Mouse (Mus musculus): ENCODE results near the gene Nrbp1. TPM values are rescaled to one million over a fixed set of nuclear protein-coding genes. Genes with fewer than 3 reads are reported as not detected.

Gene Nrbp1
- polyA plus RNA-seq (2015; fragmentation: Nextera tagmentation; extraction: Ambion mirVana) = 155 and 167 TPM in 2 replicates

DNA sequence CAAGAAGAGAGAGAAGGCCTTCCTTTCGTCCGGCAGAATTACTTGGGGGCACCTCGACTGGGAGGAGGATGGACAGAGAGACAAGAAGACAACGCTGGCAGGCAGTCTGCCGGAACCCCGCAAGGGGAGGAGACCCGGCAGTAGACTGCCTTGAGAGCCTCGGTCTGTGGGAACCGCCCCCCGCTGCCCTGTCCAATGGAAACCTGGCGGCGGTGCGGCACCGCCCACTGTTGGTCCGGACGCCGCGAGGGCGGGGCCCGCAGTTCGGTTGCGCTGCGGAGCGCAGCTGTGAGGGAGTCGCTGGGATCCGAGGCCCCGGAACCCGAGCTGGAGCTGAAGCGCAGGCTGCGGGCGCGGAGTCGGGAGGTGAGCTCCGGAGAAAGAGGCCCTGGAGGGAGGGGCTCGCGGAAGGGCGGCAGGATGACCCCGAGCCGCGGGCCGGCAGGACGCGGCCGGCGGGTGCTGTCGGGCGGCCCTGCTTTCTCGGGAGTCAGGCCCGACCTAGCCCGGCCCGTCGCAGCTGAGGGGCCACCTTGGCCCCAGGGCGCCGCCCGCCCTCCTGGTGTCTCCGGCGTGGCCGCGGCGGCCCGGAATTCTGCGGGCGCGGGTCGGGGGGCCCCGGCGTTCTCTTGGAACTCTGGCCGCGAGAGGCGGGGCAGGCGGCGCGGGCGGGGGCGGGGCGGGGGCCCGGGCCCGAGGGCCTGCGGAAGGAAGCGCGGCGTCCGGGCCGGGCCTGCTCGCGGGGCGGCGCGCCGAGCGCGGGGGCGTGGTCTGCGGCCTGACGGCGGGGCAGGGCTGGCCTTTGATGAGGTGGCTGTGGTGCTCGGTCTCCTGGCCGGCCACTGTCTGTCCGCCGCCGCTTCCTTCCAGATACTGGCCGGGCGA, at the start of gene Nrbp1, which contains the start of gene Gm9970:
Gene Nrbp1, plus strand, starts transcription at position 228 of the 885 bp plus-strand sequence.
Gene Gm9970, minus strand, starts transcription at position 596 of the 885 bp plus-strand sequence.
- peak within 1 kb of the TSS; percentile 99 for H3K27ac ChIP-seq
- H3K4me1 ChIP-seq = peaks cover 9% of the 10 kb centered on the region
- WGBS = under 1% methylated on average over 85 of the region's 103 CpGs
- peak within 1 kb of the TSS; percentile 98 for H3K9ac ChIP-seq
- H3K4me3 ChIP-seq = peak within 1 kb of the TSS; percentile 94
- H3K27me3 ChIP-seq = no peaks in the 10 kb centered on the region
- peak within 1 kb of the TSS; percentile 92 for H3K4me2 ChIP-seq
- peak; percentile 99 for ATAC-seq (ENCODE audit: borderline replicate concordance, extremely low read depth, low FRiP score, low TSS enrichment)
- H3K9me3 ChIP-seq = no peaks in the 10 kb centered on the region
- peaks cover 23% of the 10 kb centered on the region for H3K36me3 ChIP-seq

- peaks cover 19% of the 10 kb centered on the region for H3K4me1 ChIP-seq
- 11% methylated on average over 41 of the region's 42 CpGs for WGBS
- peak overlapping the region; percentile 90 for H3K27ac ChIP-seq
- H3K9ac ChIP-seq = peak overlapping the region; percentile 80
- no peaks in the 10 kb centered on the region for H3K27me3 ChIP-seq
- ATAC-seq (ENCODE audit: borderline replicate concordance, extremely low read depth, low FRiP score, low TSS enrichment) = peak; percentile 59; the same call in 1 of the 2 replicates
- peaks cover 67% of the 10 kb centered on the region for H3K36me3 ChIP-seq
- no peaks in the 10 kb centered on the region for H3K9me3 ChIP-seq
- H3K4me3 ChIP-seq = peak overlapping the region; percentile 90
- peak overlapping the region; percentile 63 for H3K4me2 ChIP-seq
Observed at GRCm38 (mm10) chr5:31192045-31192938, 48.4 kb upstream of the Nrbp1 start.

DNA sequence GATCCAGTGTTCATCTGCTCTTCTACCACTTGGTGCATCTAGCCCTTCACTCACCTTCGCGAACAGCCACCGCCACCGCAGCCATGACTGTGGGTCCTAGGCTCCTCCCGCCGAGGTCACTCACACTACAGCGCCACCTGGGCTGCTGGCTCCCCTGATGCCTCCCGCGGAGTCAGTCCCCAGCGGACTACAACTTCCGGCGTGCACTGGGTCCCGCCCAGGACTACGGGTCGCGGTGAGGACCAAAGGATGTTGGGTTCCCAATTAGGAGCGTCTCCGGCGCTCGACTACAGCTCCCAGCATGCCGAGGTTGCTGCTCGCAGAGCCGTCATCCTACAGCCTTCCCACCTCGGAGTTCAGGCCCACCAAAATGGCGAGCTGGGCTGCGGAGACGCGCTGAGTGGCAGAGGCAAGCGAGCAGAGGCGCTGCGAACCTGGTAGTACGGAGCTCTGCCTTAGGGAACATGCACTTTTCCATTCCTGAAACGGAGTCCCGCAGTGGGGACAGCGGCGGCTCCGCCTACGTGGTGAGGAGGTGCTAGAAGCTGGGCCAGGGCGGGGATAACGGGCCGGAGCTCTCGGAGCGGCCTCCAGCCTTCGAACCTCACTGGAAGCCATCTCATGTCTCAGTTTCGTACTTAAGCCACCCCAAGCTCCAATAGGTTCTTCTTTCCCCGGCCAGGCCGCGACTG, 47.6 kb upstream of the Nrbp1 start, which contains the start of the genes Snx17 and Eif2b4:
Gene Snx17, plus strand, starts transcription at position 289 of the 692 bp plus-strand sequence.
Gene Eif2b4, minus strand, starts transcription at position 492 of the 692 bp plus-strand sequence.
- peak within 1 kb of the TSS; percentile 63 for H3K4me2 ChIP-seq
- peak within 1 kb of the TSS; percentile 86 for H3K9ac ChIP-seq

GRCm38 (mm10) chr5:31193631-31194281, 46.9 kb upstream of the Nrbp1 start:
- ATAC-seq (ENCODE audit: borderline replicate concordance, extremely low read depth, low FRiP score, low TSS enrichment) = 0 out of 2 replicates have a peak, but pooled peaks have one; percentile 1
- H3K36me3 ChIP-seq = peaks cover 67% of the 10 kb centered on the region
- peak overlapping the region; percentile 90 for H3K4me3 ChIP-seq
- H3K9ac ChIP-seq = peak overlapping the region; percentile 86
- WGBS = 10% methylated on average over 25 of the region's 25 CpGs
- H3K27ac ChIP-seq = peak overlapping the region; percentile 90
- no peaks in the 10 kb centered on the region for H3K9me3 ChIP-seq
- H3K27me3 ChIP-seq = no peaks in the 10 kb centered on the region
- H3K4me2 ChIP-seq = peak overlapping the region; percentile 63
- peaks cover 19% of the 10 kb centered on the region for H3K4me1 ChIP-seq

More for the DNA sequence above, 47.6 kb upstream of the Nrbp1 start, which contains the start of the genes Snx17 and Eif2b4:
- Histone ChIP-seq H3K9me3 (no peaks in the 10 kb centered on the region), H3K27me3 (no peaks in the 10 kb centered on the region), H3K4me1 (peaks cover 19% of the 10 kb centered on the region), H3K27ac (peak within 1 kb of the TSS; percentile 90), H3K36me3 (peaks cover 67% of the 10 kb centered on the region), H3K4me3 (peak within 1 kb of the TSS; percentile 90)
- ATAC-seq (ENCODE audit: borderline replicate concordance, extremely low read depth, low FRiP score, low TSS enrichment) = peak; percentile 98
- WGBS = under 1% methylated on average over 48 of the region's 48 CpGs

- Histone ChIP-seq H3K4me1 (peaks cover 19% of the 10 kb centered on the region), H3K9me3 (no peaks in the 10 kb centered on the region), H3K4me3 (peak overlapping the region; percentile 90), H3K27me3 (no peaks in the 10 kb centered on the region), H3K9ac (peak overlapping the region; percentile 86; the same call in 1 of the 2 replicates), H3K4me2 (peak overlapping the region; percentile 63), H3K27ac (no peak overlapping the region), H3K36me3 (peaks cover 70% of the 10 kb centered on the region)
- no peak for ATAC-seq (ENCODE audit: borderline replicate concordance, extremely low read depth, low FRiP score, low TSS enrichment)
- WGBS = 86% methylated on average over 16 of the region's 16 CpGs
Observed at GRCm38 (mm10) chr5:31194486-31195485, 45.9 kb upstream of the Nrbp1 start.

DNA sequence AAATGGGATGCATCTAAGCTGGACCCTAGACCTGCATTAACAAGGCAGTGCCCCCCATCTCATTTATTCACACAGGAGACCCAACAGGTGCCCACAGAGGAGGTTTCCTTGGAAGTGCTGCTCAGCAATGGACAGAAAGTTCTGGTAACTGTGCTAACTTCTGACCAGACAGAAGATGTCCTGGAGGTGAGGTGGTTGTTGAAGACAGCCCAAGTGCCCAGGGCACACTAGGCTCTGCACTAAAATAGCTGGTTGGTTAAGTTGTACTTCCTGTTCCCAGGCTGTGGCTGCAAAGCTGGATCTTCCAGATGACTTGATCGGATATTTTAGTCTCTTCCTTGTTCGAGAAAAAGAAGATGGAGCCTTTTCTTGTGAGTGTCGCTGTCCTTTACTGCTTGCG, 45.0 kb upstream of the Nrbp1 start:
- H3K9me3 ChIP-seq = 0 out of 2 replicates have a peak, but pooled peaks cover 3% of the 10 kb centered on the region
- H3K4me1 ChIP-seq = peaks cover 27% of the 10 kb centered on the region
- no peak overlapping the region for H3K4me2 ChIP-seq
- no peak for ATAC-seq (ENCODE audit: borderline replicate concordance, extremely low read depth, low FRiP score, low TSS enrichment)
- H3K4me3 ChIP-seq = no peak overlapping the region
- peaks cover 70% of the 10 kb centered on the region for H3K36me3 ChIP-seq
- 92% methylated on average over 4 of the region's 4 CpGs for WGBS
- no peaks in the 10 kb centered on the region for H3K27me3 ChIP-seq
- no peak overlapping the region for H3K27ac ChIP-seq
- H3K9ac ChIP-seq = no peak overlapping the region

DNA sequence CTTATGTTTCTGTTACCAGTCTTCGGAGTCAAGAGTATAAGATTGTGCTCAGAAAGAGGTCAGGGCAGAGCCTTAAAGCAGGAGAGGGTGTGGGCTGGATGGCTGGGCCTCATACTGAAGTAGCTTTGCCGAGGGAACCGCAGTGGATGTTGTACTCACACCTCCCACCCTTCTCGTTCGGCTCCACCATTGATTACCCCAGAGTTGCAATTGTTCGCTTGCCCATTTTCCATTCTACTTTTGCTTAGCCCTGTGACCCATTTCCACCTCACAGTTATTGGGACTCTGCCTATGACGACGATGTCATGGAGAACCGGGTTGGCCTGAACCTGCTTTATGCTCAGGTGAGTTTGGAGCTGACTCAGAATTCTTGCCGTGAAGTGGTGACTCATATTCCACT, 44.5 kb upstream of the Nrbp1 start:
- ATAC-seq (ENCODE audit: borderline replicate concordance, extremely low read depth, low FRiP score, low TSS enrichment) = no peak
- Histone ChIP-seq H3K4me1 (peaks cover 32% of the 10 kb centered on the region), H3K4me3 (no peak overlapping the region), H3K9me3 (0 out of 2 replicates have a peak, but pooled peaks cover 3% of the 10 kb centered on the region), H3K27ac (no peak overlapping the region), H3K27me3 (no peaks in the 10 kb centered on the region), H3K36me3 (peaks cover 65% of the 10 kb centered on the region), H3K4me2 (no peak overlapping the region), H3K9ac (no peak overlapping the region)
- 89% methylated on average over 10 of the region's 10 CpGs for WGBS

DNA sequence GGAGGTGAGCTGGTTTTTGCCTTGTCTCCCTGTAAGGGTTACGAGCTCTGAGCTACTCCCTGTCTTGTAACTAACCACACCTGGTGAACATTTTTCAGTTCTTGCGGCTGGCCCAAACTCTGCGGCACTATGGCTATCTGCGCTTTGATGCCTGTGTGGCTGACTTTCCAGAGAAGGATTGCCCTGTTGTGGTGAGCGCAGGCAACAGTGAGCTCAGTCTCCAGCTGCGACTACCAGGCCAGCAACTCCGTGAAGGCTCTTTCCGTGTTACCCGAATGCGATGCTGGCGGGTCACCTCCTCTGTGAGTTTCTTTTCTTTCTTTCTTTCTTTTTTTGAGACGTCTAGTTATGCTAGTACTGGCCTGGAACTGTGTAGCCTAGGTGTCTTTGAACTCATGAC, 43.6 kb upstream of the Nrbp1 start:
- Histone ChIP-seq H3K4me3 (no peak overlapping the region), H3K9ac (no peak overlapping the region), H3K27ac (no peak overlapping the region), H3K36me3 (peaks cover 64% of the 10 kb centered on the region), H3K27me3 (no peaks in the 10 kb centered on the region), H3K9me3 (0 out of 2 replicates have a peak, but pooled peaks cover 3% of the 10 kb centered on the region), H3K4me1 (peaks cover 28% of the 10 kb centered on the region), H3K4me2 (no peak overlapping the region)
- 92% methylated on average over 12 of the region's 12 CpGs for WGBS
- no peak for ATAC-seq (ENCODE audit: borderline replicate concordance, extremely low read depth, low FRiP score, low TSS enrichment)

- 76% methylated on average over 9 of the region's 9 CpGs for WGBS
- H3K4me3 ChIP-seq = no peak overlapping the region
- H3K36me3 ChIP-seq = peaks cover 69% of the 10 kb centered on the region
- H3K9ac ChIP-seq = no peak overlapping the region
- no peak for ATAC-seq (ENCODE audit: borderline replicate concordance, extremely low read depth, low FRiP score, low TSS enrichment)
- H3K4me2 ChIP-seq = no peak overlapping the region
- no peak overlapping the region for H3K27ac ChIP-seq
- peaks cover 33% of the 10 kb centered on the region for H3K4me1 ChIP-seq
- H3K9me3 ChIP-seq = 0 out of 2 replicates have a peak, but pooled peaks cover 3% of the 10 kb centered on the region
- H3K27me3 ChIP-seq = no peaks in the 10 kb centered on the region
Observed at GRCm38 (mm10) chr5:31198170-31198569, 42.5 kb upstream of the Nrbp1 start.

Data from lung, embryonic 15.5 days (tissue).